Mouse (Mus musculus): ENCODE measurements at regions not wholly inside any gene's neighbourhood (a gene's known extent, or its start where the extent isn't known, plus 50 kb on each side); places are given as distances from the start of the nearest gene placed in this dataset.
A peak's percentile ranks its signal among the peaks of the same experiment; 100 is the strongest.

- H3K36me3 ChIP-seq (replicated peaks; ENCODE audit: low read length) = no peaks in the 10 kb centered on the region
- no peak overlapping the region for H3K4me3 ChIP-seq (replicated peaks)
- no peaks in the 10 kb centered on the region for H3K4me1 ChIP-seq
- no peaks in the 10 kb centered on the region for H3K27me3 ChIP-seq (replicated peaks)
- TF ChIP-seq FLI1 (IDR thresholded peaks at IDR 0.05; ENCODE audit: low read length) (no peak), GATA1 (IDR thresholded peaks at IDR 0.05; ENCODE audit: borderline replicate concordance, low read length) (no peak)
- H3K9me3 ChIP-seq = peaks cover 51% of the 10 kb centered on the region
Measured at GRCm38 (mm10) chr5:126971284-126971683, 270.3 kb upstream of the Tmem132c start.

- no peak for TF ChIP-seq GATA1 (IDR thresholded peaks at IDR 0.05; ENCODE audit: borderline replicate concordance, low read length)
- no peak for TF ChIP-seq FLI1 (IDR thresholded peaks at IDR 0.05; ENCODE audit: low read length)
- no peaks in the 10 kb centered on the region for H3K4me1 ChIP-seq
- no peaks in the 10 kb centered on the region for H3K27me3 ChIP-seq (replicated peaks)
- no peaks in the 10 kb centered on the region for H3K36me3 ChIP-seq (replicated peaks; ENCODE audit: low read length)
- H3K9me3 ChIP-seq = peaks cover 48% of the 10 kb centered on the region
- H3K4me3 ChIP-seq (replicated peaks) = no peak overlapping the region
Measured at GRCm38 (mm10) chr5:126971981-126972380, 269.6 kb upstream of the Tmem132c start.

- TF ChIP-seq GATA1 (IDR thresholded peaks at IDR 0.05; ENCODE audit: borderline replicate concordance, low read length) (no peak), FLI1 (IDR thresholded peaks at IDR 0.05; ENCODE audit: low read length) (no peak)
- Histone ChIP-seq H3K36me3 (replicated peaks; ENCODE audit: low read length) (no peaks in the 10 kb centered on the region), H3K9me3 (peaks cover 44% of the 10 kb centered on the region), H3K27me3 (replicated peaks) (no peaks in the 10 kb centered on the region), H3K4me3 (replicated peaks) (no peak overlapping the region), H3K4me1 (no peaks in the 10 kb centered on the region)
Measured at GRCm38 (mm10) chr5:126973425-126973824, 268.2 kb upstream of the Tmem132c start.

GRCm38 (mm10) chr5:126974565-126974964, 267.0 kb upstream of the Tmem132c start:
- Histone ChIP-seq H3K36me3 (replicated peaks; ENCODE audit: low read length) (no peaks in the 10 kb centered on the region), H3K27me3 (replicated peaks) (no peaks in the 10 kb centered on the region), H3K4me3 (replicated peaks) (no peak overlapping the region), H3K4me1 (no peaks in the 10 kb centered on the region), H3K9me3 (peaks cover 47% of the 10 kb centered on the region)
- TF ChIP-seq FLI1 (IDR thresholded peaks at IDR 0.05; ENCODE audit: low read length) (no peak), GATA1 (IDR thresholded peaks at IDR 0.05; ENCODE audit: borderline replicate concordance, low read length) (no peak)

- no peaks in the 10 kb centered on the region for H3K27me3 ChIP-seq (replicated peaks)
- H3K9me3 ChIP-seq = peaks cover 50% of the 10 kb centered on the region
- no peak overlapping the region for H3K4me3 ChIP-seq (replicated peaks)
- H3K4me1 ChIP-seq = no peaks in the 10 kb centered on the region
- H3K36me3 ChIP-seq (replicated peaks; ENCODE audit: low read length) = no peaks in the 10 kb centered on the region
- TF ChIP-seq GATA1 (IDR thresholded peaks at IDR 0.05; ENCODE audit: borderline replicate concordance, low read length) (no peak), FLI1 (IDR thresholded peaks at IDR 0.05; ENCODE audit: low read length) (no peak)
Measured at GRCm38 (mm10) chr5:126995577-126995976, 246.0 kb upstream of the Tmem132c start.

- Histone ChIP-seq H3K36me3 (replicated peaks; ENCODE audit: low read length) (no peaks in the 10 kb centered on the region), H3K27me3 (replicated peaks) (no peaks in the 10 kb centered on the region), H3K4me3 (replicated peaks) (no peak overlapping the region), H3K4me1 (no peaks in the 10 kb centered on the region), H3K9me3 (peaks cover 38% of the 10 kb centered on the region)
- TF ChIP-seq GATA1 (IDR thresholded peaks at IDR 0.05; ENCODE audit: borderline replicate concordance, low read length) = no peak
Measured at GRCm38 (mm10) chr5:127014166-127014565, 227.4 kb upstream of the Tmem132c start.

GRCm38 (mm10) chr5:127016467-127017060, 225.0 kb upstream of the Tmem132c start:
- no peak for TF ChIP-seq FLI1 (IDR thresholded peaks at IDR 0.05; ENCODE audit: low read length)
- no peak overlapping the region for H3K4me3 ChIP-seq (replicated peaks)
- no peaks in the 10 kb centered on the region for H3K4me1 ChIP-seq
- H3K27me3 ChIP-seq (replicated peaks) = no peaks in the 10 kb centered on the region
- H3K9me3 ChIP-seq = peaks cover 50% of the 10 kb centered on the region
- no peaks in the 10 kb centered on the region for H3K36me3 ChIP-seq (replicated peaks; ENCODE audit: low read length)

- TF ChIP-seq FLI1 (IDR thresholded peaks at IDR 0.05; ENCODE audit: low read length) (no peak), GATA1 (IDR thresholded peaks at IDR 0.05; ENCODE audit: borderline replicate concordance, low read length) (no peak)
- H3K27me3 ChIP-seq (replicated peaks) = no peaks in the 10 kb centered on the region
- H3K9me3 ChIP-seq = peaks cover 61% of the 10 kb centered on the region
- H3K36me3 ChIP-seq (replicated peaks; ENCODE audit: low read length) = no peaks in the 10 kb centered on the region
- no peaks in the 10 kb centered on the region for H3K4me1 ChIP-seq
- peak overlapping the region; percentile 6 for H3K4me3 ChIP-seq (replicated peaks)
Measured at GRCm38 (mm10) chr5:127017971-127018370, 223.6 kb upstream of the Tmem132c start.

- Histone ChIP-seq H3K4me3 (replicated peaks) (no peak overlapping the region), H3K36me3 (replicated peaks; ENCODE audit: low read length) (no peaks in the 10 kb centered on the region), H3K4me1 (no peaks in the 10 kb centered on the region), H3K9me3 (peaks cover 53% of the 10 kb centered on the region), H3K27me3 (replicated peaks) (no peaks in the 10 kb centered on the region)
- no peak for TF ChIP-seq FLI1 (IDR thresholded peaks at IDR 0.05; ENCODE audit: low read length)
- TF ChIP-seq GATA1 (IDR thresholded peaks at IDR 0.05; ENCODE audit: borderline replicate concordance, low read length) = no peak
Measured at GRCm38 (mm10) chr5:127036472-127036871, 205.1 kb upstream of the Tmem132c start.

- no peak overlapping the region for H3K4me3 ChIP-seq (replicated peaks)
- TF ChIP-seq GATA1 (IDR thresholded peaks at IDR 0.05; ENCODE audit: borderline replicate concordance, low read length) (no peak), FLI1 (IDR thresholded peaks at IDR 0.05; ENCODE audit: low read length) (no peak)
- H3K9me3 ChIP-seq = peaks cover 45% of the 10 kb centered on the region
- no peaks in the 10 kb centered on the region for H3K36me3 ChIP-seq (replicated peaks; ENCODE audit: low read length)
- no peaks in the 10 kb centered on the region for H3K27me3 ChIP-seq (replicated peaks)
- no peaks in the 10 kb centered on the region for H3K4me1 ChIP-seq
Measured at GRCm38 (mm10) chr5:127057770-127058169, 183.8 kb upstream of the Tmem132c start.

GRCm38 (mm10) chr5:127074327-127074726, 167.3 kb upstream of the Tmem132c start:
- peaks cover 30% of the 10 kb centered on the region for H3K9me3 ChIP-seq
- no peaks in the 10 kb centered on the region for H3K36me3 ChIP-seq (replicated peaks; ENCODE audit: low read length)
- H3K4me1 ChIP-seq = no peaks in the 10 kb centered on the region
- no peak overlapping the region for H3K4me3 ChIP-seq (replicated peaks)
- TF ChIP-seq GATA1 (IDR thresholded peaks at IDR 0.05; ENCODE audit: borderline replicate concordance, low read length) = no peak
- no peak for TF ChIP-seq FLI1 (IDR thresholded peaks at IDR 0.05; ENCODE audit: low read length)
- no peaks in the 10 kb centered on the region for H3K27me3 ChIP-seq (replicated peaks)
